1 mouse cellular context compared by ENCODE assay signal in genomic region chr4:44010176-44010575, GRCm38 (mm10).
TF ChIP-seq lines count a peak whose summit lies in the region.

No protein-coding gene starts in this region.

TF ChIP-seq in MEL, 35 proteins besides CTCF, POLR2A, EP300 and RAD21:
- TF ChIP-seq POLR2AphosphoS2 (IDR thresholded peaks at IDR 0.05; ENCODE audit: low read length) (no peak), JUND (IDR thresholded peaks at IDR 0.05; ENCODE audit: low read depth, low read length) (no peak), SMC3 (IDR thresholded peaks at IDR 0.05; ENCODE audit: low read depth, low read length) (peak; percentile 40), MAZ (IDR thresholded peaks at IDR 0.05; ENCODE audit: low read depth, low read length) (no peak), GABPA (IDR thresholded peaks at IDR 0.05; ENCODE audit: low read depth, low read length) (no peak), ZNF384 (IDR thresholded peaks at IDR 0.05; ENCODE audit: low read depth, low read length) (peak; percentile 80), GATA1 (IDR thresholded peaks at IDR 0.05; ENCODE audit: low read depth, low read length) (no peak), TAL1 (IDR thresholded peaks at IDR 0.05; ENCODE audit: low read length) (no peak), SIN3A (IDR thresholded peaks at IDR 0.05; ENCODE audit: low read length) (peak; percentile 25; the same call in 1 of the 2 replicates), E2F4 (IDR thresholded peaks at IDR 0.05; ENCODE audit: borderline replicate concordance, low read depth, low read length) (no peak), ZC3H11A (IDR thresholded peaks at IDR 0.05; ENCODE audit: low read depth, low read length) (no peak; the same call in 1 of the 2 replicates)
TF ChIP-seq in MEL: peak in this region for 3.
